Mouse (Mus musculus) hindbrain, postnatal 0 days (tissue): ENCODE measurements around the gene Lrrc74a. TPM values are rescaled to one million over a fixed set of nuclear protein-coding genes. Genes with fewer than 3 reads are reported as not detected.

Experiments
- ATAC-seq: fragments of 200-750 bp; cut with Nextera tagmentation; 2 replicates; pipeline ENCODE4 v1.8.0; 2017; ENCODE audit warnings: mild to moderate bottlenecking, moderate TSS enrichment, moderate library complexity
- DNase-seq: peaks from one replicate; pipeline ENCODE4 v3.0.0-alpha.2; 2015; ENCODE audit warnings: low spot score
- H3K27ac ChIP-seq: fragments of 300-500 bp; sonication (generic); 2 replicates; pipeline ENCODE4 v1.5.1; 2014; ENCODE audit warnings: mild to moderate bottlenecking
- H3K27me3 ChIP-seq: fragments of 300-500 bp; sonication (generic); 2 replicates; pipeline ENCODE4 v1.6.1; 2014; ENCODE audit warnings: low read length, mixed read lengths; ENCODE audit not compliant: insufficient read depth
- H3K36me3 ChIP-seq: fragments of 300-500 bp; sonication (generic); 2 replicates; pipeline ENCODE4 v1.6.1; 2014; ENCODE audit warnings: low read length, mixed read lengths; ENCODE audit not compliant: insufficient read depth
- H3K4me1 ChIP-seq: fragments of 300-500 bp; sonication (generic); 2 replicates; pipeline ENCODE4 v1.6.1; 2014; ENCODE audit warnings: antibody characterized with exemption, low read length, mixed read lengths; ENCODE audit not compliant: insufficient read depth
- H3K4me2 ChIP-seq: fragments of 300-500 bp; sonication (generic); 2 replicates; pipeline ENCODE4 v1.6.1; 2014; ENCODE audit warnings: low read depth, mild to moderate bottlenecking, low read length, moderate library complexity, mixed read lengths
- H3K4me3 ChIP-seq: fragments of 300-500 bp; sonication (generic); 2 replicates; pipeline ENCODE4 v1.5.1; 2014; ENCODE audit warnings: low read length
- H3K9ac ChIP-seq: fragments of 300-500 bp; sonication (generic); replicated peaks from 2 replicates; pipeline ENCODE4 v1.6.1; 2014; ENCODE audit warnings: mild to moderate bottlenecking, low read length, moderate library complexity, mixed read lengths
- H3K9me3 ChIP-seq: fragments of 300-500 bp; sonication (generic); 2 replicates; pipeline ENCODE4 v1.6.1; 2016; ENCODE audit warnings: low read length, mixed read lengths
- CTCF ChIP-seq: IDR thresholded peaks from 2 replicates; pipeline ENCODE4 v1.5.1; 2016; ENCODE audit warnings: antibody characterized with exemption, control low read depth, low read depth
- WGBS: fragments of 180-500 bp; shearing (Covaris S2); extraction: QIAGEN DNeasy Blood & Tissue Kit; methylation state at CpG from one replicate; pipeline ENCODE4 v1.1.7; 2014; 5-methylcytosine and 5-hydroxymethylcytosine counted together
- polyA plus RNA-seq: library from polyadenylated mRNA; unstranded; fragments of >200 nt; fragmentation: Nextera tagmentation; extraction: Ambion mirVana; gene quantifications from 2 replicates; pipeline ENCODE4 v1.2.1, GENCODE M21; 2015
- total RNA-seq: library from RNA; depleted of rRNA; stranded (reverse); fragments of >200 nt; gene quantifications from 2 replicates; pipeline ENCODE4 v1.2.3, GENCODE M21; 2014

Gene Lrrc74a
- total and polyA plus RNA-seq, 2 experiments from 2014 or later, result not detected

- no peak overlapping the region for H3K4me2 ChIP-seq
- H3K27ac ChIP-seq, result no peak overlapping the region
- ATAC-seq (no peak), DNase-seq (peak; percentile 65)
- no peak overlapping the region for H3K4me3 ChIP-seq
- 50% methylated on average over 11 of the region's 11 CpGs for WGBS
- H3K9me3 ChIP-seq, result no peaks in the 10 kb centered on the region
- no peaks in the 10 kb centered on the region for H3K27me3 ChIP-seq
- no peaks in the 10 kb centered on the region; the same call in 1 of the 2 replicates for H3K4me1 ChIP-seq
- TF ChIP-seq CTCF, result peak; percentile 45
- no peak overlapping the region for H3K9ac ChIP-seq
- H3K36me3 ChIP-seq, result no peaks in the 10 kb centered on the region
These were observed 45.2 kb downstream of the Lrrc74a start for GRCm38 (mm10) chr12:86779206-86779989.

- Histone ChIP-seq H3K27me3 (no peaks in the 10 kb centered on the region), H3K4me2 (no peak overlapping the region), H3K9ac (no peak overlapping the region), H3K4me3 (no peak overlapping the region), H3K27ac (peak overlapping the region; percentile 41; the same call in 1 of the 2 replicates), H3K9me3 (no peaks in the 10 kb centered on the region), H3K4me1 (no peaks in the 10 kb centered on the region; the same call in 1 of the 2 replicates), H3K36me3 (no peaks in the 10 kb centered on the region)
- ATAC-seq (peak; percentile 84), DNase-seq (peak; percentile 77)
- TF ChIP-seq CTCF, result peak; percentile 43
- WGBS, result 23% methylated on average over 6 of the region's 6 CpGs
These were observed 47.6 kb downstream of the Lrrc74a start for GRCm38 (mm10) chr12:86781654-86782202.

GRCm38 (mm10) chr12:86786149-86787019 is 52.2 kb downstream of the Lrrc74a start:
- no peak overlapping the region for H3K9ac ChIP-seq
- H3K27me3 ChIP-seq, result no peaks in the 10 kb centered on the region
- H3K4me1 ChIP-seq, result peaks cover 13% of the 10 kb centered on the region
- no peaks in the 10 kb centered on the region for H3K36me3 ChIP-seq
- DNase-seq (peak; percentile 74), ATAC-seq (0 out of 2 replicates have a peak, but pooled peaks have one; percentile 24)
- 20% methylated on average over 12 of the region's 12 CpGs for WGBS
- no peaks in the 10 kb centered on the region for H3K9me3 ChIP-seq
- H3K27ac ChIP-seq, result peak overlapping the region; percentile 42; the same call in 1 of the 2 replicates
- H3K4me2 ChIP-seq, result no peak overlapping the region
- H3K4me3 ChIP-seq, result no peak overlapping the region
- no peak for TF ChIP-seq CTCF

- H3K4me3 ChIP-seq, result no peak overlapping the region
- no peaks in the 10 kb centered on the region for H3K27me3 ChIP-seq
- 18% methylated on average over 4 of the region's 4 CpGs for WGBS
- H3K4me2 ChIP-seq, result no peak overlapping the region
- no peak for TF ChIP-seq CTCF
- H3K4me1 ChIP-seq, result peaks cover 13% of the 10 kb centered on the region
- H3K27ac ChIP-seq, result peak overlapping the region; percentile 42; the same call in 1 of the 2 replicates
- no peaks in the 10 kb centered on the region for H3K36me3 ChIP-seq
- peak; percentile 21 for DNase-seq
- no peak overlapping the region for H3K9ac ChIP-seq
- no peaks in the 10 kb centered on the region for H3K9me3 ChIP-seq
- ATAC-seq, result peak; percentile 55
These were observed 52.9 kb downstream of the Lrrc74a start for GRCm38 (mm10) chr12:86787020-86787553.

- WGBS, result 35% methylated on average over 6 of the region's 6 CpGs
- H3K4me1 ChIP-seq, result peaks cover 17% of the 10 kb centered on the region
- peak overlapping the region; percentile 38; the same call in 1 of the 2 replicates for H3K27ac ChIP-seq
- no peaks in the 10 kb centered on the region for H3K36me3 ChIP-seq
- no peak overlapping the region for H3K4me3 ChIP-seq
- no peak for ATAC-seq
- no peaks in the 10 kb centered on the region for H3K9me3 ChIP-seq
- no peak overlapping the region for H3K9ac ChIP-seq
- H3K27me3 ChIP-seq, result no peaks in the 10 kb centered on the region
- no peak overlapping the region for H3K4me2 ChIP-seq
- TF ChIP-seq CTCF, result no peak
- peak; percentile 21 for DNase-seq
These were observed 56.1 kb downstream of the Lrrc74a start for GRCm38 (mm10) chr12:86790100-86790848.

GRCm38 (mm10) chr12:86790849-86791127 is 56.6 kb downstream of the Lrrc74a start:
- Histone ChIP-seq H3K27ac (peak overlapping the region; percentile 38; the same call in 1 of the 2 replicates), H3K9ac (no peak overlapping the region), H3K4me2 (no peak overlapping the region), H3K9me3 (no peaks in the 10 kb centered on the region), H3K4me1 (peaks cover 17% of the 10 kb centered on the region), H3K36me3 (no peaks in the 10 kb centered on the region), H3K4me3 (no peak overlapping the region), H3K27me3 (no peaks in the 10 kb centered on the region)
- ATAC-seq (no peak), DNase-seq (peak; percentile 76)
- no peak for TF ChIP-seq CTCF
- WGBS, result 13% methylated on average over 2 of the region's 2 CpGs
